Mouse (Mus musculus): ENCODE measurements at regions not wholly inside any gene's neighbourhood (a gene's known extent, or its start where the extent isn't known, plus 50 kb on each side); places are given as distances from the start of the nearest gene placed in this dataset.

DNA sequence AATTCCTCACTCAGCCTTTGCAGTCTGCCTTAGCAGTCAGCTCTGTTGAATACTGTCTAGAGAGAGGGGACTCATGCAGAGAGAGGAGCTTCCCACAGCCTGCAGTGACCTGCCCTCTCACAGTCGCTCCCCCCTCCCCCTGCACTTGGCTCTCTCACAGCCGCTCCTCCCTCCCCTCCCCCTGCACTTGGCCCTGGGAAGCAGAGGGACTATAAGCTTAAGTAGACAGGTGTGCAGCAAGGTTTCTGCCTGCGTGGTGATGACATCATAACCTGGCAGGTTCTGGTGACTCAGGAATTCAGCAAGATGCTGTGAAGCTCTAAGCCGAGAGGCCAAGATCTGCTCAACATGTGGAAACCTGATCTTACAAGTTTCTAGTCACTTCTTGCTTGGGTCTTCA lies 151.8 kb upstream of the Zfp706 start:
- no peaks in the 10 kb centered on the region for H3K4me1 ChIP-seq (ENCODE audit: control insufficient read depth, insufficient read depth)
- DNase-seq (ENCODE audit: low spot score) (no peak), ATAC-seq (ENCODE audit: insufficient read depth, low read depth) (no peak)
- no peak overlapping the region for H3K9ac ChIP-seq (replicated peaks; ENCODE audit: low read depth, low read length)
- no peaks in the 10 kb centered on the region for H3K36me3 ChIP-seq (replicated peaks; ENCODE audit: control insufficient read depth, insufficient read depth, low read length)
- WGBS, result 13% methylated on average over 4 of the region's 4 CpGs
- H3K4me3 ChIP-seq (ENCODE audit: low read depth, low read length), result no peak overlapping the region
- no peaks in the 10 kb centered on the region for H3K9me3 ChIP-seq (replicated peaks; ENCODE audit: control insufficient read depth, low read length)
- no peak overlapping the region for H3K27ac ChIP-seq (ENCODE audit: low read depth)
- no peak for TF ChIP-seq CTCF (IDR thresholded peaks at IDR 0.05; ENCODE audit: low read depth)
- TF ChIP-seq EP300 (IDR thresholded peaks at IDR 0.05; ENCODE audit: low read depth), result no peak
- H3K4me2 ChIP-seq (ENCODE audit: low read depth, low read length), result no peak overlapping the region
- H3K27me3 ChIP-seq (ENCODE audit: control insufficient read depth, insufficient read depth, low read length), result no peaks in the 10 kb centered on the region

DNA sequence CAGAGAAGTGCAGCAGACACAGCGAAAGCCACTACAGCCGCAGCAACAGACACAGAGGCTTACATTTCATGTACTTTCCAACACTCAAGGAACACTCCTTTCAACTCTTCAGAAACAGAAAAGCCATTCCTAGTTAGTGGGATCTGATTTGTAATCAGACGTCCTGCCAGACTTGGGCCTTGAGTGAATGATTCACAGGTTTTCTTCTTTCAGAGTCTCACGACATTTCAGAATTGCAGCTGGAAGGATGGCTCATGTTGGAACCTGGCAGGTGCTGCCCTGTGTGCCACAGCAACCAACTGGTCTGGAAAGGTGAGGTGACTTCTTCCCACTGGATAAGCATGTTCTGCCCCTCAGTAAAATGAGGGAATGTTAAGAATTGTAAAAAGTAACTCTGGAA lies 149.8 kb upstream of the Zfp706 start:
- no peaks in the 10 kb centered on the region for H3K4me1 ChIP-seq (ENCODE audit: control insufficient read depth, insufficient read depth)
- ATAC-seq (ENCODE audit: insufficient read depth, low read depth) (no peak), DNase-seq (ENCODE audit: low spot score) (no peak)
- no peak overlapping the region for H3K4me3 ChIP-seq (ENCODE audit: low read depth, low read length)
- no peaks in the 10 kb centered on the region for H3K27me3 ChIP-seq (ENCODE audit: control insufficient read depth, insufficient read depth, low read length)
- no peaks in the 10 kb centered on the region for H3K9me3 ChIP-seq (replicated peaks; ENCODE audit: control insufficient read depth, low read length)
- H3K4me2 ChIP-seq (ENCODE audit: low read depth, low read length), result no peak overlapping the region
- H3K9ac ChIP-seq (replicated peaks; ENCODE audit: low read depth, low read length), result no peak overlapping the region
- WGBS, result 64% methylated on average over 4 of the region's 4 CpGs
- TF ChIP-seq EP300 (IDR thresholded peaks at IDR 0.05; ENCODE audit: low read depth) (no peak), CTCF (IDR thresholded peaks at IDR 0.05; ENCODE audit: low read depth) (no peak)
- no peaks in the 10 kb centered on the region for H3K36me3 ChIP-seq (replicated peaks; ENCODE audit: control insufficient read depth, insufficient read depth, low read length)
- no peak overlapping the region for H3K27ac ChIP-seq (ENCODE audit: low read depth)

DNA sequence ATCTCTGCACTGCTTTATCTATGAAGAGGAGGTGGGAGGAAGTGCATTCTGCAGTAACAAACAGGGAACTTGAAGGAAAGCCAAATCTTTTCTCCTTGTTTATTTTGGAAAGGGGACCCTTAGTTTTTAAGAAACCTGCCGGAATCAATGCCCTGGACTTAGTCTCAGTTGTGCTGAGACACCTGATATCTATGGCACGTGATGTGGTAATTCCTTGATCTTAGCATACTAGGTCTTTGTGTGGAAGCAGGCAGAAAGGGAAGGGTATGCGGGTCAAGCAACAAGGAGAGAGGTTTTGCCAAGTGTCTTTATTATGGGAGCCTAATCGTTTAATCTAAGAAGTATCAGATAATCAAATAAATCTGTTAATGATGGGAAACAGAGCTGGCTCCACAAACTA lies 147.4 kb upstream of the Zfp706 start:
- Histone ChIP-seq H3K4me1 (ENCODE audit: control insufficient read depth, insufficient read depth) (no peaks in the 10 kb centered on the region), H3K27ac (ENCODE audit: low read depth) (no peak overlapping the region), H3K4me3 (ENCODE audit: low read depth, low read length) (no peak overlapping the region), H3K9ac (replicated peaks; ENCODE audit: low read depth, low read length) (no peak overlapping the region), H3K4me2 (ENCODE audit: low read depth, low read length) (no peak overlapping the region), H3K9me3 (replicated peaks; ENCODE audit: control insufficient read depth, low read length) (no peaks in the 10 kb centered on the region), H3K27me3 (ENCODE audit: control insufficient read depth, insufficient read depth, low read length) (no peaks in the 10 kb centered on the region), H3K36me3 (replicated peaks; ENCODE audit: control insufficient read depth, insufficient read depth, low read length) (no peaks in the 10 kb centered on the region)
- WGBS, result 77% methylated on average over 4 of the region's 4 CpGs
- DNase-seq (ENCODE audit: low spot score), result no peak
- no peak for ATAC-seq (ENCODE audit: insufficient read depth, low read depth)
- TF ChIP-seq CTCF (IDR thresholded peaks at IDR 0.05; ENCODE audit: low read depth) (no peak), EP300 (IDR thresholded peaks at IDR 0.05; ENCODE audit: low read depth) (no peak)

DNA sequence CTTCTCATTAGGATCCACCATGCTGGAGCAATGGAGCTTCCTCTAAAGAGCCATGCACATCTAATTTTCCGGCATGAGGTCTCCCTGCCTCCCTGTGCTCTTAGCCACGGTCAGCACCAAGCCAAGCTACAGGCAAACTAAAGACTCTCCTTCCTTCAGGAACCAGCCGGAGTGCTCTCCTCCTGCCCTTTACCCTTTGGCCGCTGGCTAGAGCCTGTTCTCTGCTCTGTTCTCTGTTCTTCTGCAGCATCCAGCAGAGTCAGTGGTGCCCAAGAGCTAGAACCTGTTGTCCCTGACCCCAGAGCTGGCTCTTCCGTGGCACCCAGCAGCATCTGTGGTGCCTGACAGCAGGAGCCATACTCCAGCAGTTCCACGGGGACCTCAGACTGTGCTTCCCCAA lies 145.6 kb upstream of the Zfp706 start:
- 80% methylated on average over 6 of the region's 6 CpGs for WGBS
- ATAC-seq (ENCODE audit: insufficient read depth, low read depth), result no peak
- no peaks in the 10 kb centered on the region for H3K27me3 ChIP-seq (ENCODE audit: control insufficient read depth, insufficient read depth, low read length)
- TF ChIP-seq EP300 (IDR thresholded peaks at IDR 0.05; ENCODE audit: low read depth) (no peak), CTCF (IDR thresholded peaks at IDR 0.05; ENCODE audit: low read depth) (no peak)
- H3K27ac ChIP-seq (ENCODE audit: low read depth), result no peak overlapping the region
- H3K4me3 ChIP-seq (ENCODE audit: low read depth, low read length), result no peak overlapping the region
- H3K4me1 ChIP-seq (ENCODE audit: control insufficient read depth, insufficient read depth), result no peaks in the 10 kb centered on the region
- no peak for DNase-seq (ENCODE audit: low spot score)
- H3K9me3 ChIP-seq (replicated peaks; ENCODE audit: control insufficient read depth, low read length), result no peaks in the 10 kb centered on the region
- H3K9ac ChIP-seq (replicated peaks; ENCODE audit: low read depth, low read length), result no peak overlapping the region
- no peaks in the 10 kb centered on the region for H3K36me3 ChIP-seq (replicated peaks; ENCODE audit: control insufficient read depth, insufficient read depth, low read length)
- H3K4me2 ChIP-seq (ENCODE audit: low read depth, low read length), result no peak overlapping the region

DNA sequence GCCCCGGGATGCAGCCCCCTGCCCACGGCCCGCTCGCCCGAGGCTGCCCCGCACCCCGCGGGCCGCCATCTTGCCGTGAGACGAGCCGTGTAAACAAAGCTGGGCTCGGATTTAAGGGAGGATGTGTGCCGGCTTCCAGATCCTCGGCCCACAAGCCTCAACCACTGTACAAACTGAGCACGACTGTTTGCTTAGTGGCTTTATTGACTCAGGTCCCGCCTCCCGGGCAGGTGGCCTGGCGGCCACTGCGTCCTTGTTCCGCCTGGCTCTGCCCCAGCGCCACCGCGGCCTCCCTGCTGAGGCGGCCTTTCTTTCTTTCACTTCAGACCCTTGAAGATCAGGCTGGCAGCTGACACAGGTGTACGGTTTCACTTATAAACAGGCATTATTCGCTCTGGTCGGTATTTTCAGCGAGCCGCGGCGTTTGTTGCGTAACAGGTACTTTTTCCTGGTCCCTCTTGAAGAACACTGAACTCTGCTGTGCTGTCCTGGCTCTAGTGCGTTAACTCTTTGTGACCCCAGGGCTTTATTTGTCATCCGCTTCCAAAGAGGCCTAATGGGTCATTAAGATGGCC lies 128.1 kb upstream of the Zfp706 start:
- Histone ChIP-seq H3K27me3 (ENCODE audit: control insufficient read depth, insufficient read depth, low read length) (no peaks in the 10 kb centered on the region), H3K36me3 (replicated peaks; ENCODE audit: control insufficient read depth, insufficient read depth, low read length) (no peaks in the 10 kb centered on the region), H3K4me3 (ENCODE audit: low read depth, low read length) (peak overlapping the region; percentile 61), H3K4me2 (ENCODE audit: low read depth, low read length) (peak overlapping the region; percentile 80), H3K9me3 (replicated peaks; ENCODE audit: control insufficient read depth, low read length) (no peaks in the 10 kb centered on the region; the same call in 1 of the 2 replicates), H3K4me1 (ENCODE audit: control insufficient read depth, insufficient read depth) (no peaks in the 10 kb centered on the region), H3K9ac (replicated peaks; ENCODE audit: low read depth, low read length) (peak overlapping the region; percentile 81), H3K27ac (ENCODE audit: low read depth) (peak overlapping the region; percentile 73)
- TF ChIP-seq EP300 (IDR thresholded peaks at IDR 0.05; ENCODE audit: low read depth) (no peak), CTCF (IDR thresholded peaks at IDR 0.05; ENCODE audit: low read depth) (no peak)
- DNase-seq (ENCODE audit: low spot score) (peak; percentile 23), ATAC-seq (ENCODE audit: insufficient read depth, low read depth) (peak; percentile 81)
- WGBS, result 2% methylated on average over 35 of the region's 35 CpGs

Measured in heart, postnatal 0 days (tissue).